Mouse (Mus musculus) stomach, postnatal 0 days (tissue): ENCODE data around the gene Rgl3.

Source experiments
- CTCF ChIP-seq: IDR thresholded peaks from 2 replicates; pipeline ENCODE4 v1.5.1; 2016; ENCODE audit warnings: antibody characterized with exemption, low read depth, mild to moderate bottlenecking, moderate library complexity
- EP300 ChIP-seq: optimal IDR thresholded peaks from 2 replicates; pipeline ENCODE3; 2016; ENCODE audit warnings: antibody characterized with exemption

GRCm38 (mm10) chr9:21955225-21955569 lies 34.0 kb downstream of the Rgl3 start:
- peak; percentile 67 for TF ChIP-seq CTCF
- no peak for TF ChIP-seq EP300
